Mouse (Mus musculus): ENCODE measurements around the gene Cln5.
A peak's percentile ranks its signal among the peaks of the same experiment; 100 is the strongest.

Cln5 gene

DNA sequence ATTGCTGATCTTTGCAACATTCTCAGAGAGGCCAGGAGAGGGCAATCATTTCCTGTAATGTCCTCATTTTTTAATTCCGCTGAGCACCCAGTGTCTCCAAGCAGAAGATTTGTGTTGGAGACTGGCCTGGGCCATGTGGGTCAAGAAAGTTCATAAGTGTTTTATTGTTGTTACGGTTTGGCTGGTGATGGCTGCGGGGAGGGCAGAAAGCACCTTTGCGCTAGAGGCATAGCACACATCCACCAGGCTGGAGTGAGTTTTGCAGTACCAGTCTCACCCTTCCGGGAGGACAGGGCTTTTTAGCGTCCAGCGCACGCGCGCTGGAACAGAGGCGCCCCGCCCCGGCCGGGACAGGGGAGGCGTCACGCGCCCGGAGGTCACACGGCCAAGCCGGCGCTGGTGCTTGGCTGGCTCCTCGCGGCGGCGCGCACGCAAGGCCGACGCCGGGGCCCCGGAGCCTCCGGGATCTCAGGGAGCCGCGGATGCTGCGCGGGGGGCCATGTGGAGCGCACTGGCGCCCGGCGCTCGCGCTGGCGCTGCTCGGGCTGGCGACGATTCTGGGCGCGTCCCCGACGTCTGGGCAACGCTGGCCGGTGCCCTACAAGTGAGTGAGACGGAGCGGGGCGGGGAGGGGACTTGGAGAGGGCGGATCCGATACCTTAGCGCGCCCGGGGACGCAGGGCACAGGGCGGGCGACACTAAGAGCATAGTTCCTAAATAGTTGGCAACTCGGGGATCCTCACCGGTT, at the start of gene Cln5:
Gene Cln5 (plus strand): TSS at position 353 of the 748 bp plus-strand sequence.
- peak; percentile 94 for DNase-seq

DNA sequence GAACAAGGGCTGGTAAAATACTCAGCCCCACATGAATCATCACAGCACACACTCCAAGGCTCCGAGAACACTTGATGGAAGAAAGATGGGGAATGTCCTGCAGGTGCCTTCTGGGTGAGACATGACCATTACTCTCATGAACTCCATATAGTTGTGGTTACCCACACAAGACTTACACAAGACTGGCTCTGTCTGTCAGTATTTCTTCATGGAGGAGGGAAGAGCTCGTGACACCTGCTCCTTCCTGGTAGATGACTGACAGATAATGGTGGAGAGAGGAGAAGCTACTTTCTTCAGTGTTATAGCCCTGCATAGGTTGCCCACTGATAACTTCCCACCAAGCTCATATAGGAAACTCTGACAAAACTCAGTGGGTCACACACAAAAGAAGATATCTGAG, 40.8 kb upstream of the Cln5 start:
- no peak for DNase-seq

DNA sequence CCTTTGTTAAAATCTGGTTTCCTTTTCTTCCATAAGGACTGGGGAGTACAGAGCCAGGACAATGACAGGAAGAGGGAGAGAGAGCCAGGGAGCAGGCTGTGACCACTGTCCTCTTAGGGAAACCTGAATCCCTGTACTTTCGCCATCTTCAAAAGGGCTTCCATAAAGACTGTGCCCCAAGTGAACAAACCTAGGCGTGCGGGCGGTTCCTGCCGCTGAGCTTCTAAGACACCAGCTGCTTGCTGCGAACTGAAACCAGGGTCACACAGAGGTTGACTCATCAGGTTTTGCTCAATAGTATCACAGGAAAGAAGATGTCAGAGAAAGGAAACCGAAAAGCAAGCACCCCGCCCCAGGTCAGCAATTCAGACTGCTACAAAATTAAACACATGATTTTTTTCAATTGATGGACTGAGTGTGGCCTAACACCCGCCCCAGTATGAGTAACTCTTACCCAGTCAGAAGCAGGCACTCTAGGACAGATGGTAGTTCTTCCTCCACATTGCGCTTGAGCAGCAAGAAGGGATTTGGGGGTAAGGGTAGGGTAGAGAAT, 36.7 kb upstream of the Cln5 start:
- no peak for DNase-seq

DNA sequence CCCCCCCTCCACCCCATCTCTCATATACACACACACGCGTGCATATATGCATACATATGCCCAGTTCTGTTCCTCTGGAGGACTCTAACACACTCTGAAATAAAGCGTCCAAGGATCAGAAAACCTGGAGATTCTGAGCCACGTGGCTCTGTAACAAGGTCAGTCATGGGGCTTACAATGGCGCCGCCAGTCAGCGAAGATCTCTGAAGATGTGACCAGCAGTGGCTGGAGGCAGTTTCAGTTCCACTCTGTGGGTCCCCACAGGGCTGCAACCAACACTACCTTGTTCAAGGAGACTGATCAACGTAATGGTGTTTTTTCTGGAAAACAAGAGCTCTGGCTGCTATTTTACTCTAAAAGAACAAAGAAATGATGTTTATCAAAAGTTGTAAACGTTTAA, 35.9 kb upstream of the Cln5 start:
- DNase-seq: no peak

DNA sequence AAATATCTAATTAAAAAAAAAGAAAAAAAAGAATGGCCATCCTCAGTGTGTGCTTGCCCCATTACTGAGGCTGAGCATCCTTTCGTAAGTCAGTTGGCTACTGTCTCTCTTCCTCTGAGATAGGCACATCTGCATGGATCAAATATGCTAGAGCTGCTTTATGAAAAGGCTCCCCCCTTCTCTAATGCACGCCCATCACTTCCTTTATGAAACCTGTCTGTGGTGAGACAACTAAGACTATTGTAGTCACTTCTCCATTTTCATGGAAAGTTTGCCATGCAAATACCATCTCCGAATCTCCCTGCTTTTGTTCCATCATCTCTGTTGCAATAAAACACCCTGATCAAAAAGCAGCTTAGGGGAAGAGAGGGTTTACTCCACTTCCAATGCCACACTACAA, 33.0 kb upstream of the Cln5 start:
- DNase-seq: no peak

DNA sequence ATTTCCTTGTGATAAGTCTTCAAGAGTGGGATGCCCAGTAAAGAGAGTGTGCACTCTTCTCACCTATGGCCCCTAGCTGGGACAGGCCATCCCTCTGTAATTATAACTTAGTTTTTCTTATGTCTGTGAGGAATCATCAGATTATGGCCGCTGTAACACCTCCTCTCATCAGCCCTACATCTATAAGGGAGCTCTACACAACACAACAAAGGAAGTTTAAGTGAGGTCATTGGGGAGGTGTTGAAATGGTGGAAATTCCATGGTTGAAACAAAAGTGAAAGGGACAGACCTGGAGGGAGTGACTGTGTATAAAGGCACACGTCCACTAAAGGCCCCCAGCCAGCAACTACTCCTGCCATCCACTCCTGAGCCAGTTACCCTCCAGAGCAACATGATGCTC, 23.3 kb upstream of the Cln5 start, which contains the start of gene Acod1:
Gene Acod1 (plus strand): TSS at position 301 of the 400 bp plus-strand sequence.
- DNase-seq: no peak

DNA sequence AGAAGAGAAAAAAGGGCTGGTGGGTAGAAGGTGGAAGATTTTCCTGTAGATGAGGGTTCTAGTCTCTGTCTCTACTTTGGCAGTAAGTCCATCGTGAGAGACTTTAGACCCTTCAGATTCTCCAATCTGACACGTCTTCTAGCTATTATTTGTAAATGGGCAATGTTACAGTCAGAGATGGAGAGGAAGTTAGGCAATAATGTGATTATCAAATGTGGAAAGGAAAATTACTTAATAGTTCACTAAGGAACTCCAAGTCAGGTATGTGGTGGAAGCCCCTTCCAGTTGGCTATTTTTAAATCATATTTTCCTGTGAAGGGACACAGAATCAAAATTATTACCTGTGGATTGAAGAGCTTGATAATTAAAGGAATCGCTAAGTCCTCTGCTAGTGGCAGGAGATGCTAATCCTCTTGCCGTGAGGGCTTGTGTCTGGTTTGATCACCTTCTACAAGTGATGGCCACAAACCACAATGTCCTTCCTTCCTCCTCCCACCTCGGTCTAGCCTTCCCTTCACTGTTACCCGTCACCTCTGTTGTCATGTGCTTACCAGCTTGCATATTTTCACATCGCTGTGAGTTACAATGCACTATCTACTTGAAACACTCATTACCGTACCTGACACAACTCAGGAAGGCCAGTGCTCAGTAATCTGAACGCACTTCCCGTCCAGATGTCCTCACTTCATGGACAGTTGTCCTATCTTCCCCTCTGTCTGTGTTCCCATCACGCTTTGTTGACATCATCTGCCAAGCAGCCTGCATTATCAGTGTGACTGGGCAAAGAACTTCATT, 21.5 kb upstream of the Cln5 start:
- no peak for DNase-seq

DNA sequence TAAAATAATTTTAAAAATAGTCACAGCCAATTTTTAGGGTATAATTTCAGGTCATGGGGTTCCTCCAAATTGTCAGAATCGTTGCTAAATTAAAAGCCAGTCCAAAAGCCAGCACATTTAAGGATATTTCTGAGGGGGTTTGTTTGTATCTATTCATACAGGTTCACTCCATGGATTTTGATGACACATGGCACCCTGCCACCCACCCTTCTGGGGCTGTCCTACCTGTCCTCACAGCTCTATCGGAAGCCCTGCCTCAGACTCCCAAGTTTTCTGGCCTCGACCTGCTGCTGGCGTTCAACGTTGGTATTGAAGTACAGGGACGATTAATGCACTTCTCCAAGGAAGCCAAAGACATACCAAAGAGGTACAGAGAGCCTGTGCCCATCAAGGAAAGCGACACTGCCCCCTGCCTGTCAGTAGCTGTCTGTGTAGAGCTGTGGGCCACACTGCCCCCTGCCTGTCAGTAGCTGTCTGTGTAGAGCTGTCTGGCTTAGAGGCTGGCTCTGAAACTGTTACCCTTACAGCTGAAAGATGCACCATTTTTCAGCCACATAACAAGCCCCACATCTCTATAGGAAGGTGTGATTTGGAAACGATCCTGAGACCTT, 18.8 kb upstream of the Cln5 start:
- DNase-seq: peak; percentile 42

DNA sequence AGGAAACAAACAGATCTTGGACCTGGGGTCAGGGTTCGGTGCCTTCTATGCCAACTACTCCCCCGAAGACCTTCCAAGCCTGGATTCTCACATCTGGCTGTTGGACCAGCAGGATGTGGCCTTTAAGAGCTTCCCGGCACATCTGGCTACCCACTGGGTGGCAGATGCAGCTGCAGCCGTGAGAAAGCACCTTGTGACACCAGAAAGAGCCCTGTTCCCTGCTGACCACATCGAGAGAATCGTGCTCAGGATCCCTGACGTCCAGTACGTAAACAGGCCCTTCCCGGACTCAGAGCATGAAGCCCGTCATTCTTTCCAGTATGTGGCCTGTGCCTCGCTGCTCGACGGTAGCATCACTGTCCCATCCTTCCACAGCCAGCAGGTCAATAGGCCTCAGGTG, 15.3 kb upstream of the Cln5 start:
- DNase-seq: no peak

DNA sequence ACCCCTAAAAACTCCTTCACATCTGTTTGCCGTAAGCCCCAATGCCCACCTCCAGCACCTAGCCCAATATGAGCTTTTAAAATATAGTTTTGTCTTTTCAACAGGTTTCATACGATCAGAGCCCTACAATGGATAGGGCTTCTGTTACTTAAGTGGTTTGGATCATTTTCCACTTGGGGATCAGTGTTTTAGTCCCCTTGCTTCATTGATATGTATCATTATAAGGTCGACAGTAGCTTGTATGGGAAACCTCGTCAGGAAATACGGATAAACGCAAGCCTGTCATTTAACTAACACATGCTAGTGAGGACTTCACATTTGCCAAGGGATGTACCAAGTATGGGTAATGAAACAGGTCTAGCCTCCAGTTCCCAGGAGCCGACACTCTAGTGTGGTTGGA, 13.4 kb upstream of the Cln5 start:
- DNase-seq: no peak

DNA sequence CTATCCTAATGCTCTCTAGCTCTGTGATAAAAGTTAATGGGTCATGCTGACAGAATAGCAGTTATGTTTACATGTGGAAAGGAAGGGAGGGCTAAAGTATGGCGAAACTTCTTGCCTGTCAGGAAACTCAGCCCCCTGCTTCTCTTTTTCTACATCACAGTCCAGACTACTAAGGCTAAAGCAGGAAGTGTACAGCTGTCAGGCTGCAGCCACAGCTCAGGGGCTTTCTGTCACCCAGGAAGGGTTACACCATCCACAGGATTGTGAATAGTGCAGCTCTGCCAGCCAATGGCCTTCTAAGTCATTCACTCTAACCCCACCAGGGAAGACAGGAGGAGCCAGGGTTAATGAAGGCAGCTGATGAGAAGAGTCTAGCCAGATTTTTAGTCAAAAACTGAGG, 11.0 kb upstream of the Cln5 start:
- no peak for DNase-seq

DNA sequence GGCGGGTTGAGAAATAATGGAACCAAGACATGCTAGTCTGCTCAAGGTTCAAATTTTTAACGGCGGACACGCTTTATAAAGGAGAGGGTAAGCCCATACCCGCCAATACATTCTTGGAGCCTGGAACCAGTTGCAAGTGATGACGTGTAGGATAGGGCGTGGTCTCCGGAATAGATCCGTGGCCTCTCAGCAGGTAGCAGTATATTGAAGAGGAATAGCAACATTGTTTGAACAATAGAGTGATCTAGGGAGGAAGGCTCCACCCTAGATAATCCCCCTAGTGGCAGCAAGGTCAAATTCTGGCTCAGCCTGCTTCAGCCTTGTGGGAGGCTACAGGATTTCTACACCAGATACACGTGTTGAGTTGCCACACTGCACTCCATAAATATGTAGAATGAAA, 10.5 kb upstream of the Cln5 start:
- DNase-seq: no peak

DNA sequence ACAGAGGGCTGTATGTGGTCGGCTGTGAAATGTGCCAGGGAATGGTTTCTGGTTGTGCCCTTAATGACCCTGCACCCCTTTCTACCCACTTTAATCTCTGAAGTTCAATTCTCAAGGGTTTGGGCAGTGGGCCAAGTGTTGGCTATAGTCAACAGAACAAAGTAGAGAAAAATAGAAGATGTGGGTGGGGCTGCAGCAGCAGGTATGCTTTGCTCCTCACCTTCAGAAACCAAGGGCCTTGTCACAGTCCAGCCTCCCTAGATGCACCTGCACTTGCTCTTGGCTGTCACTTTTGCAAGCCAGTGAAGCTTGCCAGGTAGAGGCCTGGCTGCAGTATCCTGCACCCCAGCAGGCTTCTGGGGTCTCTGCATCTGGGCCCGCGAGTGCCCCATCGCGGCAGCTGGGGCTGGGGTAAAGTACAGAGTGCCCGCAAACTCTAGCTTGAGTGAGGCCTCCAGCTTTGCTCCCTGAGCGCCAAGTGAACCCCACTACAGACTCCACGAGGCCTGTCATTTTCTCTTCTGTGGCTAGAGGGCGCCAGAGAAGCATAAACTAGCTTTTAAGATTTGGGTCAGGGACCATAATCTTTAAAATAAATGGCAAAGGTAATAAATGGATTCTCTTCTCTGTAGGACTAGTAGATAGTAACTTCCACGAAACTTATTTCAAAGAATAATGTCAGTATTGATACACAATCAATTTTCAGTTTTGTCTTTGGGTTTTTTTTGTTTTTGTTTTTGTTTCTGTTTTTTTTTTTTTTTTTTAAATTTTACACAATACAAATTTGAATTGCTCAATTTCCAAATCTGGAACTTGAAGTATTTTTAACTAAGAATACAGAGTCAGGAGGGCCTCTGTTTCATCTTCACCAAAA, 4.5 kb upstream of the Cln5 start:
- peak; percentile 74 for DNase-seq

DNA sequence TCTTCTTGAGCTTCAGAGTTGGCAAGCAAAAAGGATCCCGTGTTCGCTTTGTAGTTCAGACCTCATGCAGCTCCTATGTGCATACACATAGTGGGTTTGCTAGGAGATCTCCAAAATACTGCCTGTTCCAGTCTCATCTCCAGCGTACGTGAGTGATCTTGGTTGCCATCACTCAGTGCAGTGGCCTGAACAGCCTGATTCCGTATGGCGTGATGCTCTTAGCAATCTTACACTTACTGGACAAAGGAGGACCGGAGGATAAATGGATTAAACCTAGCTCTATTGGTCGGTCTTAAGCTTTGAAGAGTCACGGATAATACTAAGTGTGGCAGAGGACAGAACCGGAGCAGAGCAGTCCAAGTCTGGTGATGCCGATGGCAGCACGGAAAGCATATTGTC, 552 bp upstream of the Cln5 start:
- no peak for DNase-seq

DNA sequence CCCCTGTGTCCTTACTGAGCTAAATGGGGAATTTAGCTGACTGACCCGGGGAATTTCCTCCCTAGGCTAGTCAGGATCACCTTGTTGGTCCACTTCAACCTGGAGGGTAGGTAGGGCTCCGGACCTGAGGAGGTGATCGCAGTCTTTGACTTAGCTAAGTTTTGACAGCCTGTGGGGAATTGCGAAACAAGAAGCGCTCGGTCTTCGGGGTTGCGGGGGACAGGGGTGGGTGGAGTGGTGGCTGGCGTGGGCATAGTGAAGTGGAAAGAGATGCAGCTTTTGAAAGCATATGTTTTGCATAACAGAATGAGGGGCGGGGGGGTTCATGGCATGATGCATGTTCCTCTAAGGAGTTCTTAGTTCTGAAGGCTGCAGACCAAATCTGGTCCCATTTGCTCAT, 774 bp downstream of the Cln5 start:
- DNase-seq: no peak

DNA sequence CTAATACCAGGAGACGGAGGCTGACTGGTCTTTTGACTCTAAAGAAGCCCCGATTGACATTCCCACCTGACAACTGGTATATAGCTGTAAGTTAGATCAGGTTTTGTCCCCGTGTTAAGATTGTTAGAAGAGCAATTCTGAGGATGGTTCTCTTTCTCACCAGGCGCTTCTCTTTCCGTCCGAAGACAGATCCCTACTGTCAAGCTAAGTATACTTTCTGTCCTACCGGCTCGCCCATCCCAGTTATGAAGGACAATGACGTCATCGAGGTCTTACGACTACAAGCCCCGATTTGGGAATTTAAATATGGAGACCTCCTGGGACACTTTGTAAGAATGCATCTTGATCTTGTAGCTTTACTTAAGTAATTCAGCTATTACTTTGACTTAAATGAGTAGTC, 1.5 kb downstream of the Cln5 start:
- DNase-seq: no peak

DNA sequence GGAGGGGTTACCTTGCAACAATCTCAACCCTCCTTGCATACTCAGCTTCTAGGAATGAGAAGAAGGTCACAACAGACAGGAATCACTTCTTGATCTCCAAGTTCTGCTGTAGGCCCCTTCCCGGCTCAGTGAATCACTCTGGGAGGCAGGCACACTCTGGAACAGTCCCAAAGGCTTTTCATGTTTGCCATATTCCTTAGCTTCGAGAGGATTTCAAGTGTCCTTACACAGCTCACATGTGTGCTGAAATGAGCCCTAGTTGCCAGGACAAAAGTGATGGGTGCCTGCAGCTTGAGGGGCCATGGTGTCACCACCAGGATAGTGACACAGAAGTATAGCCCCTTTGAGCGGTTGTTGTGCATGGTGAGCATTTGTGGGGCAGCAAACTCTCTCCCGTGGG, 2.7 kb downstream of the Cln5 start:
- no peak for DNase-seq

DNA sequence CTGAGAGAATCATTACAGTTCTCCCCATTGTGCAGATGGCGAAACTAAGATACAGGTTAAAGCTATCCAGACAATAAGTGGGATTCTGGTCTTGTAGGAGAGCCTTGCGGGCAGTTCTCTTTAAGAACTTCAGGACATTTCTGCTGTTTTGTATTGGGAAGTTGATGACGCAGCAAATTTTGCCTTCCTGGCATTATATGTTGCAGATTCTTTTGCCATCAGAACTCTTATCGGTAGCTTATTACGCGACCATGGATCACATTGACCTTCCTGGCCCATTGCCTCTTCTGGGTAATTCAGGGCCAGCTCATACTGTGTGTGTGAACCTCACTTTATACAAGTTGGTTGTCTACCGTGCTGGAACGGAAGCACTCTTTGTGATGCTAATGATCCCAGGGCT, 3.8 kb downstream of the Cln5 start:
- no peak for DNase-seq

DNA sequence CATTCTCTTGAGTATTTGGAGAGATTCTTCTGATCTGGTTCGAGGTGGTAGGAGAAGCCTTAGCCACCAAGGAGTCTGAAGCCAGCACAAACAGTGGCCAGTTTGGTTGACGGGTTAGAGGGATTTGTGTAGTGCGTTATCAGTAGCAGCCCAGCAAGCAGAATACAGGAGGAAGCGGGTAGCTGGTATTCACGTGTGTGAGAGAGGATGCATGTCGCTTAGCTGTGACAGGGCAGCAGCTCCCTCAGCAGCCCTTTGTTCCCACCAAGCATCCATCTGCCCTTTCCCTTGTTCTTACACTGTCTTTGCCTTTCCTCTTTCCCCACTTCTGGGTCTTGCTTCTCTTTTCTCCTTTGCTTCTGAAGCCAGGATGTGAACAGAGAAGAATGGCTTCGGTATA, 5.2 kb downstream of the Cln5 start:
- no peak for DNase-seq

DNA sequence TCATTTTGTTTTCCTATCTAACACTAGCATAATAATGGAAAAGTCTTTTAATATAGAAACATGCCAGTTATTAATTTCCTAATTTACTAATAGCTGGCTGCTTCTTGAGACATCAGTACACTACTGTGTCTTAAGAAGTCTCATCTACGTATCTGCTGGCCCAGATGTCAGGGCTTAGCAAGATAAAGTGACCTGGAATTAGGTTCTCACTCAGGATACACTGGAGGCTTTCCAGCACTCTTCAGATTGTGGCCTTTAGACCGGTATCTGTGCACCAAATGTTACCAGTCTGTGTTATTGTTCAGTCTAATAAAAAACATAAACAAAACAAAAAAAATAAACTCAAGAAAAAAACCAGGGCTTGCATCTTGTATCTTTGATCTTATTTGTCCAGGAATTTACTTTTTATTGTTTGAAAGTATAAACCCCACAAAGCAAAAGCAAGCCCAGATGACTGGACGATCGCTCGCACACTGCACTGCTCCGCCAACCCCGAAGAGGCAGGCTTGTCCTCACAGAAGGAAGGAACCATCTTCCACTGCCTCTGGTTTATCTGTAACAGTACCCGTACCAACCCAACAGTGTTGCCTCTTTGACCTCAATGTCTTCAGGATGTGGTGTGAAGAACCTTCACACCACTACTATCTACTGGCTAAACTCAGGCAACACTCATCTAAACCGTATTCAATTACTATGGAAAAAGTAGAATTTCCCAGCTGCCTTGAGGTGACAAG, 7.4 kb downstream of the Cln5 start:
- no peak for DNase-seq

DNA sequence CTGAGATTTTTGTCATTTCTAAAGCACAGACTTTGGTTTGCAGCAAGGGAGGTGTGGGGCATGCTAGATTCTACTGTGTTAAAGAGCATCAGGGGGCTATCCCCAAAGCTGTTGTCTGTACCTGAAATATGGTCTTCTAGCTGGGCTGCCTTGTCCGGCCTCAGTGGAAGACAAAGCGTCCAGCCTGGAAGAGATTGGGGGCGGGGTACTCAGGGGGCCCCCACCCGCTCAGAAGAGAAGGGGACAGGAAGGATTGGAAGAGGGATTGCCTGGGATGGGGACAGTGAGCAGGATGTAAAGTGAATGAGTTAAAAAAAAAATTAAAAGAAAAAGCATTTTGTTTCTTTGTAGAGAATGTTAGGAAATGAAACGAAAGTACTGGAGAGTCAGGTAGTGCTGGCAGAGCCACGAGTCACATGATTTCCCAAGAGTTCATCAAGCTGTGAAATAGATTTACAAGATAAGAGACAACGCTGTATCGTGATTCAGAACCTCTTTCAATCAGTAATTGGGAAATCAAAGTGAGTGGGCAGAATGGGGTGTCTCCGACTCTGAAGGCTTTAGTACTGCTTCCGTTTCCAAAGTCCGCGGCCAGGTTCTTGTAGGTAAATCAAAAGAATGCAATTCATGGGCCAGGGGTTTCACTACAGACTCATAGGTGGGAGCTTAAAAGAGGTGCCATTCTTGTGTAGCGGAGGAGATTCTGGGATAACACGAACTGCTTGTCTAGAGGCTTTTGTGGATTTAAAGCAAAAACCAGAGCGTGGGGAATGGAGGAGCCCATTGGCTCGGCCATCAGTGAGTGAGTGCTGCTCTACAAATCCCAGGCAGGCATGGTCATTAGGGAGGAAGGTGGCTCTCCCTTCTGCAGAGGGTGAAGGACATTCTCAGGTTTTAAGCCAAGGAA, 8.2 kb downstream of the Cln5 start:
- no peak for DNase-seq

Measured in cerebellum, adult 11 months (tissue).